Mouse (Mus musculus) liver, embryonic 11.5 days (tissue): ENCODE results near the gene Npepps. TPM values are rescaled to one million over a fixed set of nuclear protein-coding genes. Genes with fewer than 3 reads are reported as not detected.
A peak's percentile ranks its signal among the peaks of the same experiment; 100 is the strongest.
"Not testable (repeated sequence)": the region's sequence is repeated elsewhere in the genome, so short reads cannot be mapped to it uniquely, and the experiment has no call there.

Source experiments
- ATAC-seq: fragments of 200-750 bp; cut with Nextera tagmentation; replicated peaks from 2 replicates; pipeline ENCODE4 v1.8.0; 2017; ENCODE audit warnings: moderate number of reproducible peaks, mild to moderate bottlenecking, moderate TSS enrichment, moderate library complexity; ENCODE audit not compliant: low FRiP score
- DNase-seq: peaks from one replicate; pipeline ENCODE4 v3.0.0-alpha.2; 2017; ENCODE audit warnings: low spot score
- H3K27ac ChIP-seq: fragments of 300-500 bp; sonication (generic); 2 replicates; pipeline ENCODE4 v1.5.1; 2014; ENCODE audit warnings: mild to moderate bottlenecking, low read depth, low read length, control low read depth
- H3K27me3 ChIP-seq: fragments of 300-500 bp; sonication (generic); replicated peaks from 2 replicates; pipeline ENCODE4 v1.6.1; 2014; ENCODE audit warnings: low read length, mixed read lengths; ENCODE audit not compliant: control insufficient read depth, insufficient read depth
- H3K36me3 ChIP-seq: fragments of 300-500 bp; sonication (generic); 2 replicates; pipeline ENCODE4 v1.6.1; 2014; ENCODE audit warnings: mild to moderate bottlenecking, low read length, moderate library complexity, mixed read lengths; ENCODE audit not compliant: control insufficient read depth, insufficient read depth
- H3K4me1 ChIP-seq: fragments of 300-500 bp; sonication (generic); replicated peaks from 2 replicates; pipeline ENCODE4 v1.6.1; 2014; ENCODE audit warnings: low read length, mixed read lengths; ENCODE audit not compliant: control insufficient read depth, insufficient read depth
- H3K4me2 ChIP-seq: fragments of 300-500 bp; sonication (generic); 2 replicates; pipeline ENCODE4 v1.6.1; 2014; ENCODE audit warnings: mild to moderate bottlenecking, control low read depth, moderate library complexity
- H3K4me3 ChIP-seq: fragments of 300-500 bp; sonication (generic); 2 replicates; pipeline ENCODE4 v1.5.1; 2014; ENCODE audit warnings: low read depth, low read length, control low read depth
- H3K9ac ChIP-seq: fragments of 300-500 bp; sonication (generic); 2 replicates; pipeline ENCODE4 v1.6.1; 2014; ENCODE audit warnings: low read depth, low read length, control low read depth
- H3K9me3 ChIP-seq: fragments of 300-500 bp; sonication (generic); 2 replicates; pipeline ENCODE4 v1.6.1; 2016; ENCODE audit warnings: low read length, inconsistent platforms, mixed read lengths; ENCODE audit not compliant: control insufficient read depth
- WGBS: fragments of 180-500 bp; shearing (Covaris S2); extraction: QIAGEN DNeasy Blood & Tissue Kit; methylation state at CpG from one replicate; pipeline ENCODE4 v1.1.7; 2014; 5-methylcytosine and 5-hydroxymethylcytosine counted together
- polyA plus RNA-seq: library from polyadenylated mRNA; unstranded; fragments of >200 nt; fragmentation: Nextera tagmentation; extraction: Ambion mirVana; gene quantifications from 2 replicates; pipeline ENCODE4 v1.2.1, GENCODE M21; 2014

Npepps gene
- 52.1 and 60.2 TPM in 2 replicates for polyA plus RNA-seq

GRCm38 (mm10) chr11:97280216-97280861 is at the start of gene Npepps:
Gene Npepps (minus strand): TSS chr11:97280638.
- peak within 1 kb of the TSS; percentile 86 for H3K4me3 ChIP-seq
- peak within 1 kb of the TSS; percentile 84 for H3K27ac ChIP-seq
- no peaks in the 10 kb centered on the region for H3K9me3 ChIP-seq
- DNase-seq (peak; percentile 84), ATAC-seq (peak; percentile 83)
- H3K27me3 ChIP-seq: no peaks in the 10 kb centered on the region
- peaks cover 16% of the 10 kb centered on the region; the same call in 1 of the 2 replicates for H3K4me1 ChIP-seq
- H3K4me2 ChIP-seq: peak within 1 kb of the TSS; percentile 76
- WGBS: 2% methylated on average over 49 of the region's 83 CpGs
- no peaks in the 10 kb centered on the region for H3K36me3 ChIP-seq
- peak within 1 kb of the TSS; percentile 86 for H3K9ac ChIP-seq

GRCm38 (mm10) chr11:97328148-97328547 is 47.7 kb upstream of the Npepps start:
- H3K4me2 ChIP-seq: no peak overlapping the region
- DNase-seq (no peak), ATAC-seq (no peak)
- no peaks in the 10 kb centered on the region for H3K27me3 ChIP-seq
- peaks cover 43% of the 10 kb centered on the region for H3K36me3 ChIP-seq
- 0 out of 2 replicates have a peak, but pooled peaks cover 3% of the 10 kb centered on the region for H3K4me1 ChIP-seq
- WGBS: 29% methylated on average over 9 of the region's 9 CpGs
- H3K27ac ChIP-seq: no peak overlapping the region
- H3K9ac ChIP-seq: no peak overlapping the region
- no peaks in the 10 kb centered on the region for H3K9me3 ChIP-seq
- H3K4me3 ChIP-seq: no peak overlapping the region

GRCm38 (mm10) chr11:97325224-97325623 is 44.8 kb upstream of the Npepps start:
- H3K9me3 ChIP-seq: no peaks in the 10 kb centered on the region
- peaks cover 45% of the 10 kb centered on the region for H3K36me3 ChIP-seq
- H3K4me3 ChIP-seq: no peak overlapping the region
- no peak overlapping the region for H3K9ac ChIP-seq
- H3K4me1 ChIP-seq: no peaks in the 10 kb centered on the region
- H3K27ac ChIP-seq: no peak overlapping the region
- H3K4me2 ChIP-seq: no peak overlapping the region
- no peak for DNase-seq
- 60% methylated on average over 1 of the region's 1 CpGs for WGBS
- H3K27me3 ChIP-seq: no peaks in the 10 kb centered on the region
- ATAC-seq: no peak

- 83% methylated on average over 8 of the region's 8 CpGs for WGBS
- H3K27me3 ChIP-seq, H3K27ac ChIP-seq, H3K9me3 ChIP-seq, DNase-seq, H3K4me1 ChIP-seq, H3K4me2 ChIP-seq, H3K4me3 ChIP-seq, H3K9ac ChIP-seq, ATAC-seq: not testable (repeated sequence)
- peaks cover 31% of the 10 kb centered on the region for H3K36me3 ChIP-seq
Measured at GRCm38 (mm10) chr11:97321894-97322600, 41.6 kb upstream of the Npepps start.

- Histone ChIP-seq H3K27me3 (no peaks in the 10 kb centered on the region), H3K4me1 (peaks cover 7% of the 10 kb centered on the region), H3K4me2 (no peak overlapping the region), H3K27ac (no peak overlapping the region), H3K4me3 (no peak overlapping the region), H3K36me3 (peaks cover 23% of the 10 kb centered on the region), H3K9me3 (no peaks in the 10 kb centered on the region), H3K9ac (no peak overlapping the region)
- no peak for DNase-seq
- ATAC-seq: no peak
- WGBS: 93% methylated on average over 8 of the region's 8 CpGs
Measured at GRCm38 (mm10) chr11:97321197-97321596, 40.8 kb upstream of the Npepps start.

GRCm38 (mm10) chr11:97315504-97316503 is 35.4 kb upstream of the Npepps start, which contains the start of gene Mrpl45:
Gene Mrpl45 (plus strand): TSS chr11:97315716.
- Histone ChIP-seq H3K9ac (peak within 1 kb of the TSS; percentile 67), H3K27me3 (peaks cover 4% of the 10 kb centered on the region; the same call in 1 of the 2 replicates), H3K4me3 (peak within 1 kb of the TSS; percentile 66), H3K27ac (peak within 1 kb of the TSS; percentile 58; the same call in 1 of the 2 replicates), H3K36me3 (no peaks in the 10 kb centered on the region; the same call in 1 of the 2 replicates), H3K9me3 (no peaks in the 10 kb centered on the region), H3K4me2 (peak within 1 kb of the TSS; percentile 72), H3K4me1 (peaks cover 13% of the 10 kb centered on the region)
- DNase-seq: peak; percentile 99
- ATAC-seq: peak; percentile 95
- under 1% methylated on average over 50 of the region's 50 CpGs for WGBS

GRCm38 (mm10) chr11:97314751-97315503 is 34.5 kb upstream of the Npepps start:
- Histone ChIP-seq H3K27ac (peak overlapping the region; percentile 58; the same call in 1 of the 2 replicates), H3K9me3 (no peaks in the 10 kb centered on the region), H3K27me3 (peaks cover 4% of the 10 kb centered on the region; the same call in 1 of the 2 replicates), H3K4me1 (peaks cover 20% of the 10 kb centered on the region), H3K4me3 (peak overlapping the region; percentile 66), H3K9ac (peak overlapping the region; percentile 48; the same call in 1 of the 2 replicates), H3K4me2 (peak overlapping the region; percentile 72), H3K36me3 (no peaks in the 10 kb centered on the region)
- ATAC-seq (no peak), DNase-seq (no peak)
- 45% methylated on average over 8 of the region's 8 CpGs for WGBS
